Comparison of ENCODE assay signal across 9 mouse cellular contexts in genomic region chr7:28446446-28446845, GRCm38 (mm10). TPM values are rescaled to one million over a fixed set of nuclear protein-coding genes. Genes with fewer than 3 reads are reported as not detected.
DNase-seq lines count a peak whose midpoint lies in the region; ATAC-seq and TF ChIP-seq lines count a peak whose summit lies in the region.
"Had no signal": no experiment of that assay in that cellular context is flagged by ENCODE, and none has a peak within 500 bp of the region (broad histone marks: within the 10 kb centered on the region; RNA-seq: fewer than 3 reads in every experiment).

No protein-coding gene starts in this region.

- H3K79me2 ChIP-seq in C2C12 (ENCODE audit: control insufficient read depth, insufficient read depth) = no peaks in the 10 kb centered on the region

- peaks cover 12% of the 10 kb centered on the region for H3K4me1 ChIP-seq in G1E (ENCODE audit: insufficient read depth, low read depth, low read length)

- no peak overlapping the region for H3ac ChIP-seq in C2C12 (ENCODE audit: control insufficient read depth, insufficient read length, low read depth)

- no peak for ATAC-seq in G1E (ENCODE audit: extremely low read depth, insufficient number of reproducible peaks, low FRiP score, poor library complexity, severe bottlenecking)

- H3K4me3 ChIP-seq in C2C12 (ENCODE audit: insufficient read depth, poor library complexity, severe bottlenecking) (no peak overlapping the region), G1E (ENCODE audit: low read depth, low read length) (no peak overlapping the region)
- H3K4me3 ChIP-seq: heart, embryonic 15.5 days; stomach, embryonic 15.5 days had no signal

- H3K36me3 ChIP-seq in C2C12 (ENCODE audit: control insufficient read depth, insufficient read depth) (no peaks in the 10 kb centered on the region), G1E (replicated peaks) (peaks cover 5% of the 10 kb centered on the region)
- H3K36me3 ChIP-seq: heart, embryonic 15.5 days; stomach, embryonic 15.5 days had no signal

- H3K79me3 ChIP-seq in C2C12 (ENCODE audit: low read depth) = no peaks in the 10 kb centered on the region

- H3K9me3 ChIP-seq in G1E (replicated peaks) = no peaks in the 10 kb centered on the region
- H3K9me3 ChIP-seq: heart, embryonic 15.5 days; stomach, embryonic 15.5 days had no signal

- TF ChIP-seq CTCF in C2C12 (IDR thresholded peaks at IDR 0.05; ENCODE audit: control insufficient read depth, insufficient read depth, insufficient read length) (peak; percentile 27), G1E (IDR thresholded peaks at IDR 0.05; ENCODE audit: low read depth, low read length) (peak; percentile 65; the same call in 1 of the 2 replicates)

- DNase-seq in G1E (ENCODE audit: low spot score) = peak; percentile 33
- peak; percentile 74 for DNase-seq in cerebellum, adult 9-11 months
- peak; percentile 51 to 72 for DNase-seq in gastrocnemius, adult 8-10 months (ENCODE audit: low spot score in 2 of 2)
- peak; percentile 45 to 83 for DNase-seq in layer of hippocampus, adult 8-10 months (ENCODE audit: low spot score in 2 of 2)
- peak; percentile 80 for DNase-seq in lung, postnatal 25 days (ENCODE audit: low spot score)
- peak; percentile 62 to 90 for DNase-seq in spleen, adult 18-20 months

- H3K27me3 ChIP-seq in C2C12 (ENCODE audit: control insufficient read depth, insufficient read depth, insufficient read length) = peaks cover 37% of the 10 kb centered on the region
- H3K27me3 ChIP-seq in G1E (ENCODE audit: insufficient read depth, low read length) = peaks cover 20% of the 10 kb centered on the region; the same call in 1 of the 2 replicates
- H3K27me3 ChIP-seq: stomach, embryonic 15.5 days had no signal

TF ChIP-seq in C2C12, 6 proteins besides CTCF, POLR2A, EP300 and RAD21:
- TF ChIP-seq MYOG (IDR thresholded peaks at IDR 0.05; ENCODE audit: control insufficient read depth, extremely low read depth, insufficient read length) (no peak), USF1 (IDR thresholded peaks at IDR 0.05; ENCODE audit: low read depth) (no peak), CEBPB (IDR thresholded peaks at IDR 0.05; ENCODE audit: low read depth) (no peak), FOSL1 (IDR thresholded peaks at IDR 0.05; ENCODE audit: insufficient read depth, low read length, poor library complexity, severe bottlenecking) (no peak), MYOD1 (IDR thresholded peaks at IDR 0.05; ENCODE audit: control insufficient read depth, insufficient read length, low read depth) (no peak), MAX (IDR thresholded peaks at IDR 0.05) (no peak)

RNA-seq across cellular contexts. Expression of gene Lrfn1, which starts 5.3 kb away (rescaled TPM):
- polyA plus RNA-seq in C2C12 (2012; fragmentation: generic; extraction: Trizol) = not detected
- total RNA-seq in G1E (2014; fragmentation: Nextera tagmentation) = not detected in 2 replicates
- 0.11 TPM in 1 of 2 replicates, not detected in the other for total RNA-seq in G1E (2017)
- 0.02 and 0.03 TPM in 2 replicates for polyA plus RNA-seq in G1E (2012)
- under 1 TPM in 2 of 4 experiments, not detected in 2; 0.08 to 0.34 TPM for total RNA-seq in gastrocnemius, adult 8-10 months (2022)
- total RNA-seq in layer of hippocampus, adult 8-10 months (2022) = 10 to 100 TPM; 68.2 to 77.3 (median 71.5) TPM

RNA-seq across cellular contexts. Expression of gene Gmfg, which starts 9.2 kb away (rescaled TPM):
- polyA plus RNA-seq in C2C12 (2012; fragmentation: generic; extraction: Trizol) (not detected), G1E (2012) (7.9 and 8.4 TPM in 2 replicates)
- total RNA-seq in G1E (2014; fragmentation: Nextera tagmentation) (38.5 and 40.1 TPM in 2 replicates), G1E (2017) (249 and 272 TPM in 2 replicates)
- 1 to 10 TPM in 2 of 4 experiments, under 1 TPM in 1, not detected in 1; 0.46 to 1.7 (median 1.3) TPM for total RNA-seq in gastrocnemius, adult 8-10 months (2022)
- 1 to 10 TPM; 1.6 to 5.2 (median 3.2) TPM for total RNA-seq in layer of hippocampus, adult 8-10 months (2022)

RNA-seq across cellular contexts. Expression of gene Paf1, which starts 53.7 kb away (rescaled TPM):
- polyA plus RNA-seq in C2C12 (2012; fragmentation: generic; extraction: Trizol) (44.3 TPM), G1E (2012) (103 and 170 TPM in 2 replicates)
- total RNA-seq in G1E (2014; fragmentation: Nextera tagmentation) (66.6 and 68.5 TPM in 2 replicates), G1E (2017) (69.1 and 96.2 TPM in 2 replicates)
- total RNA-seq in gastrocnemius, adult 8-10 months (2022) = 10 to 100 TPM; 19.8 to 32.6 (median 24.8) TPM
- 10 to 100 TPM; 72.9 to 77.5 (median 75.4) TPM for total RNA-seq in layer of hippocampus, adult 8-10 months (2022)

RNA-seq across cellular contexts. Expression of gene Med29, which starts 53.9 kb away (rescaled TPM):
- polyA plus RNA-seq in C2C12 (2012; fragmentation: generic; extraction: Trizol) = 55.6 TPM
- total RNA-seq in G1E (2014; fragmentation: Nextera tagmentation) = 15.4 and 21.9 TPM in 2 replicates
- total RNA-seq in G1E (2017) = 17.7 and 21.0 TPM in 2 replicates
- polyA plus RNA-seq in G1E (2012) = 11.2 and 14.8 TPM in 2 replicates
- 10 to 100 TPM; 19.3 to 24.6 (median 20.5) TPM for total RNA-seq in gastrocnemius, adult 8-10 months (2022)
- 10 to 100 TPM; 16.0 to 20.2 (median 17.1) TPM for total RNA-seq in layer of hippocampus, adult 8-10 months (2022)

Comparison
In these comparisons a context has a peak if more than half of its experiments do, and no peak if none do; other contexts are left out.
1. RNA of gene Lrfn1, which starts 5.3 kb away (total RNA-seq): 68.2 to 77.3 TPM in layer of hippocampus, adult 8-10 months; 0.08 to 0.34 TPM in gastrocnemius, adult 8-10 months and 0.11 TPM in G1E; every median in the first group is over 10 times any median in the second.
2. RNA of gene Gmfg, which starts 9.2 kb away (total RNA-seq): 38.5 to 272 TPM in G1E; 1.6 to 5.2 TPM in layer of hippocampus, adult 8-10 months and 0.46 to 1.7 TPM in gastrocnemius, adult 8-10 months; every median in the first group is over 4 times any median in the second.
3. Peak in every context shown above with its lines, with median percentiles within 50 percentile points of each other: DNase-seq.